Mouse (Mus musculus) mature B cell (primary cell): ENCODE measurements around the gene Sh3bgrl.
"Not testable (repeated sequence)": the region's sequence is repeated elsewhere in the genome, so short reads cannot be mapped to it uniquely, and the experiment has no call there.

Source experiments
- in situ Hi-C: fragments of 300-500 bp; cut with MboI; formaldehyde crosslinking; loops from 2 replicates; pipeline ENCODE4 v1.14.3; 2019

Gene Sh3bgrl

DNA sequence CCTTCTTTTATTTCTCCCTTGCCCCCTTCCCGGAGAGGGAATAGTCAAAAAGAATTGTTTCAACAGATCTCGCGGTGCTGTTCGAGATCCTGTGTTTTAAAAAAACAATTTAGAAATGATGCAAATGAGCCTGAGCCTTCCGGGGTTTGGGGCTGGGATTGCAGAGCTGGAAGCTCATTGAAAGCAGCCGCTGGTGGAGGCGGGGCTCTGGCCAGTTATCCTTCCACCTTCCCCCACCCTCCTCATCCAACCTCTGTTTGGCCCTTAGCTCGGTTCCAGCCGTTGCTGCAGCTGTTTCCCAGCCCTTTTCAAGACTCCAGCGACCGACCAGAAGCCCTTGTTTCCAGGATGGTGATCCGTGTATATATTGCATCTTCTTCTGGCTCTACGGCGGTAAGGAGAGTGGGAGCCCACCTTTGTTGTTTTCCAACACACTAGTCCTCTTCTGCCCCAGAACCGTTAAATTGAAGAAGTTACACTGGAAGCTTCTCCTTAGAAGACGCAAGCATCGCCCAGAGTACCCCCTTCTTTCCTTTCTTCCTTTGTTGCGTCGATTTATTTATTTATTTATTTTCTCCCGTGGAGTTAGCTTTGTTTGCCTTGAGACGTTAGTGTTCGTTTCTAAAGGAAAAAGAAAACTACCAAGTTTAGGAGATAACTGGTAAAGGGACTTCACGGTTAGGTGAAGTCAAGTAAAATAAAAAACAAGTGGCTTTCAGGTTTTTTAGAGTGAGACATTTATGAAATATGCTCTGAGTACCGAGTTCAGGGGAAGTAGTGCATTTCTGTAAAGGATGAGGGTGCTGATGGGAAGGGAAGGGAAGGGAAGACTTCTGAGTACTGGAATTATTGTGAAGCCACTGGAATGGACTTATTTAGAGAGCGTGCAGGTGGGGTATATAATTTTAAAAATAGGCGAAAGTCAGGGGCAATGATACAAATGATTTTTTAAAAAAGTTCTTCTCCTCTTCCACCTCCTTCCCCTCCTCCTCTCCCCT is at the start of gene Sh3bgrl:
Gene Sh3bgrl (plus strand): TSS at position 121 of the 998 bp plus-strand sequence.
- in situ Hi-C loops = no loop called here

DNA sequence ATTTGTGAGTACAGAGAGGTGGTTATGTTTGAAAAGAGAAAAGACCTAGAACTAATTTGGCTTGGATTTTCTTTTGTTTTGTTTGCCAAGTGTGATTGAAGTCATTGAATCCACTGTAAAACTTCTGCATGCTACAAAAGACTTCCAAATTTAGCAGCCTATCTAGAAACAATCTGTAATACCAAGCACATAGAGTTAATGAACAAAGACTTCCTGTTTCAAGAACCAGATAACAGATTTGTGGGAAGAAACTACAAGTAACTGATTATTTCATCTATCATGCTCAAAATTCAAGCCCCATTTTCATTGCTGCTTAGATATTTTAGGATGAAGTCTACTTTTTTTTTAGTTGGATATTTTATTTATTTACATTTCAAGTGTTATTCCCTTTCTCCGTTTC is 47.4 kb upstream of the Sh3bgrl start:
- in situ Hi-C loops = no loop called here

DNA sequence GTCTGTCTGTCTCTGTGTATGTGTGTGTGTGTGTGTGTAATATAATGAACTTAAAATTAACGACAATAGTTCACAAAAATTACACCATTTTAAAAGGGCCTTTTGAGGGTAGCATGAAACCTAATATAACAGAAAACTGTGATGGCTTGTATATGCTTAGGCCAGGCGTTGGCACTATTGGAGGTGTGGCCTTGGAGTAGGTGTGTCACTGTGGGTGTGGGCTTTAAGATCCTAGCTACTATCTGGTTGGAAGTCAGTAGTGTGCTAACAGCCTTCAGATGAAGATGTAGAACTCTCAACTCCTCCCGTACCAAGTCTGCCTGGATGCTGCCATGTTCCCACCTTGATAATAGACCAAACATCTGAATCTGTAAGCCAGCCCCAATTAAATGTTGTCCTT is 23.4 kb upstream of the Sh3bgrl start:
- in situ Hi-C loops = no loop called here

DNA sequence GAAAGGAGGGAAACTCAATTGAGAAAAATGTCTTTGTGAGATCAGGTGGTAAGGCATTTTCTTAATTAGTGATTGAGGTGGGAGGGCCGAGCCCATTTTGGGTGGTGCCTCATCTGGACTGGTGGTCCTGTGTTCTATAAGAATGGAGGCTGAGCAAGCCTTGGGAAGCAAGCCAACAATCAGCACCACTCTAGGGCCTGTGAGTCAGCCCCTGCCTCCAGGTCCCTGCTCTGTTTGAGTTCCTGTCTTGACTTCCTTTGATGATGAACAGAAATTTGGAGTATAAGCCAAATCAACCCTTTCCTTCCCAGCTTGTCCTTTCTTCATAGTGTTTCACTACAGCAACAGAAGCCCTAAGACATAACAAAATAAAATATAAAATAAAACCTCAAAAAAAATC is 19.4 kb upstream of the Sh3bgrl start:
- in situ Hi-C loops = no loop called here

DNA sequence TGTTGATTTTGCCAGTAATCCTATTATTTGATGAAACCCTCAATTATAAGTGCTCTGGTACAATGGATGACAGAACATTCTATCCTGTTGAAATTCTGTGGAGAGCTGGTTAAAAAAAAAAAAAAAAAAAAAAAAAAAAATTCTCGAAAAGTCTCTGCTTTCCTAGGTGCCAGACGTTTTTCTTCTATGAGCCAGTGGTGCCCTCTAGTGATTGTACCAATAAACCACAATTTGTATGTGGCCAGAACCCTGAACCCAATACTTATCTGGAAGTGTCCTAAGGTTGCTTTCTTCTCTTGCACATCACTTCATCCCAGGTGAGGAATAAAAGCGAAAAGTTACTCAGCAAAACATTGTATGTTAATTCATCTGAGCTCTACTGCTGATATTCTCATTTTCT is 18.8 kb upstream of the Sh3bgrl start:
- in situ Hi-C loops = no loop called here

DNA sequence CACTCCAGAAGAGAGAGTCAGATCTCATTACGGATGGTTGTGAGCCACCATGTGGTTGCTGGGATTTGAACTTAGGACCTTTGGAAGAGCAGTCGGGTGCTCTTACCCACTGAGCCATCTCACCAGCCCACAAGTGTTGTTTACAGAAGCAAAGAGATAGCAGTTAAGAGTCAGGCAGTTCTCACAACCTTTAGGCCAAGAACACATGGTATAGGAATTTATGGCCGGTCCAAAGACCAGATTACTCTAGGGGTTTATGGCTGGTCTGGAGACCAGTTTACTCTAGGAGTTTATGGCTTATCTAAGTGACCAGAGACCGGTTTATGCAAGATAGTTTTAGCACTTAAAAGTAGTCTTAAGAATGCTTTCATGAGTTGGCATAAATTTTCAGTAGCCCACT is 15.8 kb upstream of the Sh3bgrl start:
- in situ Hi-C loops = not testable (repeated sequence)

DNA sequence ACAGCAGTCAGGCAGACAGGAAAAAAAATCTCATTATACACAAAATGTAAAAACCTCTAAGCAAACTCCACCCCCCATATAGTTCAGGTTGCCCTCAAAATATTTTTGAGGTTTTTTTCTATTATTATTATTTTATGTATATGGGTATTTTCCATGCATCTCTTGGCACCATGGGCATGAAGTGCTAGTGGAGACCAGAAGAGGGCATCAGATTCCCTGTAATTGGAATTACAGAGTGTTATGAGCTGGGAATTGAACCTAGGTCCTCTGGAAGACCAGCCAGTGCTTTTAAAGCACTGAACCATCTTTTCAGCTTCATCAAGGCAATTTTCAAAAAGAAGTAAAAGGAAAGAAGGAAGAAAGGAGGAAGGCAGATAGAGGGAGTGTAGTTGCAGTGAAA is 8.1 kb upstream of the Sh3bgrl start:
- in situ Hi-C loops = no loop called here

DNA sequence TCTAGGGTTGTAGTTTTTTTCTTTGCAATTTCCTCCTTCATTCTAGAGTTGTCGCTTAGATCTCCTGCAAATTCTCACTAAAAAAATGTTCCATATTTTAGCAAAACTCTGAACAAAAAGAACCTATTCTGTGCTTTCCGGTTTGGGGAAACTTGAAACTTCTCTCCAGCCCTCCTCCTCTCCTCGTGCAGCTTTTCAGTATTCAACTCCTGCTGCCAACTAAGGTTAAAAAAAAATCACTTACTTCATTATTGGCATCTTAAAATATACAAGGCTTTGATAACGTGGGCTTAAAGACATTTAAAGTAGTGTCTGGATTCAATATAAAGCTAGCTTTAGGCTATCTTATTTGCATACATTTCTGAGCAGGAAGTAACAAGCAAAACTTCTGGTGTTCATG is 365 bp upstream of the Sh3bgrl start:
- in situ Hi-C loops = no loop called here

DNA sequence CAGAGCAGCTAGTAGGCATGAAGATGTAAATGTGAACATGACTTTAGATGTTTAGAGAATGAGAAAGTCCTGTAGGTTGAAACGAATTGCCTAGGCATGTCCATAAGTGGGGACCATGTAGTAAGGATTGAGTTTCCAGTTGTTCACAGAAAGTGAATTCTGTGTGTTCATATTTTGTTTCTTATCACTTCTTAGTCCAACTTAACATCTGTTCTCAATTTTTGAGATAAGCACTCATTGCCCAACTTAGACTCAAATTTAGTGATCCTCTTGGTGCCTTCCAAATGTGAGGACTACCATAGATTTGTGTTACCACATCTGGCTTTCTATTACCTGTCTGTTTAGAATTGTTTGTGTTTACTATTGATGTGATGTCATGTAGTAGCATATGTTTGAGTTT is 3.3 kb downstream of the Sh3bgrl start:
- in situ Hi-C loops = no loop called here

DNA sequence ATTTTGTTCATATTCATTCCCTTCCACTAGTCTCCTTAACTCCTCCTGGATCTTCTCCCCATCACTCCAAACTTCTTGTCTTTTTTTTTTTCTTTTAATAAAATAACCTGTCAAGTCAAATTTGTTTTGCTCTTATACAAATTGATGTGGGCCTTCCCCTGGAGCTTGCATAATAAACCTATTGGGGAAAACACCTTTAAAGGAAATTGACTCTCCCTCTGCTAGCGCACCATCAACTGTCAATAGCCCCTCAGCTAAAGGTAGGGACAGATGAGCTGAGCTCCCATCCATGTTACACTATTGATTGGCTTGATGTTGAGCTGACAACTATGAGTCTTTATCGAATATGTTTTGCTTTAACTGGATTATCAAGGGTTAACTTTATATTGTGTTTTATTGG is 5.3 kb downstream of the Sh3bgrl start:
- in situ Hi-C loops = no loop called here

DNA sequence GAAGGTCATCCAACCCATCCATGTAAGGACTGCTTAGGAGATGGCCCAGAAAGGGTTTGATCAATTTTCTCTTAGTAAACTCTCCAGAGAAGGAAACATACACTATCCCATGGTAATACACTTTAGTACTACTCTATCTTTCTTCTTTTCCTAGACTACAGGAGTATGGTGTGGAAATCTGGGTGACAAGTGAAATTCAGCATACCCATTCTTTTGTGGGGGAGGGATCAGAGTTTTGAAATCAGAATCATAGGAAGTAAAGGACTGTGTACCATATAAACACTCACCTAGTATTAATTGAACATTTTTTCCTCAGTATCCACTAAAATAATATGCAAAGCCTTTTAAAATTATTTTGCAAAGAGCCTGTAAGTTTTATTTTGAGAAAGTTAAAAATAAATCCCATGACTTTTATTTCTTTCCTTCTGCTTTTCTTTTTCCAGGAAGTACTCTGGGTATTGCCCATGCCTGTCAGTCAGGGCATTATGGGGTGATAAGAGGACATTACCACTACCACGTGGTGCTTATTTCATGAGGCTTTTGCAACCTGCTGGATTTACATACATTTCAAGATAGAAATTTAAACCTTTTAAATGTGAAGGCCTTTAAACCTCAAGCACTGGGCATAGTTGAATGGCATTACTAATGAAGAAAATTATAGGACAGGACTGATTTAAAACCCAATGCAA is 13.1 kb downstream of the Sh3bgrl start:
- in situ Hi-C loops = no loop called here

DNA sequence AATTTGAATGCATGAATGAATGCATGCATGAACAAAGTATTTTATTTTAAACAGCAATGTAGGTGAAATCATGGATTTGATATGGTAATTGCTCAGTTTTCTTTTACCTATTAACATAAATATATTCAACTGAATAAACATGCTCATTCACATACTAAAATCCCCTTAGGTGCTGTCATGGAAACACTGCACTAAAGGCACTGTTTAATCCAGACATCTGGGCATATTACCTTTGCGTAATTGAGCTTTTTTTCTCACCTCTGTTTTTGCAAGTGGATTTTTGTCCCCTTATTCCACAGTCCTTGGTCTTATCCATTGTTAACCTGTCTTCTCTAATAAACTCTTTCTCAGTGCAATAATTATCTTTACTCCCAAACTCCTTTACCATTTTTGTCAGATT is 17.7 kb downstream of the Sh3bgrl start:
- in situ Hi-C loops = no loop called here

DNA sequence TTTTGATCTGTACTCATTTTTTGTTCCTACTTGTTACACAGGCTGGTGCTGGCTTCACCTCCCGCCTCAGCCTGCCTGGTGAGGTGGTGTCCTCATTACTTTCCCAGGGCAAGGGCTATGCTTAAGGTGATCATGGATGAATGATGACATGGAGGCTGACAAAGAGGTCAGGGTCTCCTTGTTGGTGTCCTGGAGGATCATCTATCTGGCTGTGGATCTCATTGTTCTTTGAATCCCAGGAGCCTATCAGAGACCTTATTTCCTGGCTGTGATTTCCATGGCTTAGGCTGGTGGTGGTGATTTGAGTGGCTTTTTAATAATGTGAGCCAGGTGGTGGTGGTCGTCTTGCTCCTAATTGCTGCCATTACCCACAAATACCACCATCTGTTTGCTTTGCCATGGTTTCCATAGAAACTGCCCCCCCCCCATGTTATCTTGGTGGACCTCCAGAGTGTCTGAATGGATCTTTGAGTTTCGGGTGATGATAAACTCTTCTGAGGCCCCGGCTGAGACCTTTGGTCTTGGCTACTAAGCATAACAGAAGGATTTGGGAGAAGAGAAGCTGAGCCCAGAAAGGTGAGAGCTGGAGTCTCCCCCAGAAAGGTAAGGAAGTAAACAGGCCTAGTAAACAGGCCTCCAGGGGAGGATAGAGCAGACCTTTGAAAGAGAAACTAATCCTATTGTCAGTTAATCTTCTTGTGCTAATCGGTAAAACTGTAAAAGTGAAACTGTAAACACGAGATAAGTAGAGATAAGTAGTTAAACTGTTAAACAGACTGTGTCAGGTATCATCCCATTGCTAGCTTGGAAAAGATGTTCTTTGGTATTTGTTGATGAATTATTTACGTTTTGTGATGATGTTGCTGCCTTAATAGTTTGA is 18.5 kb downstream of the Sh3bgrl start:
- in situ Hi-C loops = no loop called here

DNA sequence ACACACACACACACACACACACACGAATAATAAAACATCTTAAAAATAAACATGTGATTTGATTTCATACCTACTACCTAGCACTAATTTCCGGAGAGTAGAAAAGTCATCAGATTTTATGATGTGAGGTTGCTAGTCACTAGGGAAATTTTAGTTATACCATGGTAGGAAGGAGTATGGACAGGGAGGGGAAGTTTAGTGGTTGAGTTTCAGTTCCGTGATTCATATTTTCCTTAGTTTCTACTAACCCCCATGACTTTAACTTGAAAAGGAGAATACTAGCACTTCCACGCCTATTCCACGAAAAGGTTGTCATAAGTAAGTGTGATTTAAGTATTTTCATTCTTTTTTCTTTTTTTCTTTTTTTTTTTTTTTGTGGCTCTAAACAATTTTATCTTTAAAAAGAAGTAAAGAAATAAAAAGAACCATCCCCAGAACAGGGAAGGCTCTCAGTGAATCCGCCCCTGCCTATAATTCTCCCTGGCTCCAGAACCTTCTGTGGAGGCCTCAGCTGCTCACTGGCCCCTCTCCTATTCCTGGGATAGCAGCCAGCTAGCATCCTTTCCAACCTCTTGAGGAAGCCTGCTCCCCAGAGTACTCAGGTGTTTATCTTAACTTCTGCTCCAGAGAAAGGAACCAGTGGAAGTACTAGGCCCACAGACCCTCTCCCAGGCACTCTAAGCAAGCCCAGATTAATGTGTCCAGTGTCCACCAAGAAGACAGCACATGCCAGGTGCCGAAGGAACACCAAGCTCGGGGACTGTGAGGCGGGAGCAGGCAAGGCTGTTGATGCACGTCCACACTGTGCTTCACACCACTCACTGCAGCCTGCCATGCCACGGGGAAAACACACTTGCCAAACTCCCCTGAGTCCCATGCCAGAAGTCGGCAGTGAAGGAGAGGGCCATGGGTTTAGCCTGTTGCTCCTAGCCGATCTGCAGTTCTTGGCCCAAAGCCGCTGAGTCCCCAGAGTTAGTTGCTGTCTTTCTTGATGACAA is 25.0 kb downstream of the Sh3bgrl start:
- in situ Hi-C loops = no loop called here

DNA sequence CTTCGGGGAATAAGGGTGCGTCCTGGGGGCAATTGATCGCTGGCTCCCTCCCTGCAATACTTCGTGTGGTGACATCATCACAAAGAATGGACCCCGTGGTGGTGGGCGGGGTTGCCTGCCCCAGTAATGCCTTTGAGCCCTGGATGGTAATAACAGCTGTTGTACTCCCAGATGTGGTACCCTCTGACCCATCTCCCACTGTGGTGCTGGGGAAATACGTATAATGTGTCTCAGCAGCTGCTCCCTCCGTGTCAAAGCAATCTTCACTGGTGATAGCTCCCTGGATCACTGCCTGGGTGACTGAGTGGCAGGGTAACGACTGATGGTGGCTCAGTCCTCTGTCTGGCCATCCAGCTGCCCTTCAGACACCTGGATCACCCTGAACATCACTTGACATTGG is 26.0 kb downstream of the Sh3bgrl start:
- in situ Hi-C loops = no loop called here

DNA sequence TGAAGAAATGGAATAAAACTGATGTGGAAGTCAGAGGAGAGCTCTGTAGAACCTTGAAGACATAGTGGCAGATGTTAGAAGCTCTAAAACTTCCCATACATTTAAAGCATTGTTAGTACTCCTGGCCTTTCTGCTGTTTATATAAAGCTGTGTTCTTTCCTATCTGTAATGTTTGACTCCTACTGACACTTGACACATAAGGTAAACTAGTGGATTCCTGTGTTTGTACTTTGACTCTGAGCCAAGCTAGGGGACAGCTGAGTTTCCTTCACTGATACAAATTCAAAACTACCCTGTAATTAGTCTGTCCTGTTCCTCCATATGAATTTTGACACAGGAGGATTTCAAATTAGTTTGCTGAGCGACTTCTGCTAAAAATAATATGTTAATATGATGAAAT is 27.5 kb downstream of the Sh3bgrl start:
- in situ Hi-C loops = no loop called here

DNA sequence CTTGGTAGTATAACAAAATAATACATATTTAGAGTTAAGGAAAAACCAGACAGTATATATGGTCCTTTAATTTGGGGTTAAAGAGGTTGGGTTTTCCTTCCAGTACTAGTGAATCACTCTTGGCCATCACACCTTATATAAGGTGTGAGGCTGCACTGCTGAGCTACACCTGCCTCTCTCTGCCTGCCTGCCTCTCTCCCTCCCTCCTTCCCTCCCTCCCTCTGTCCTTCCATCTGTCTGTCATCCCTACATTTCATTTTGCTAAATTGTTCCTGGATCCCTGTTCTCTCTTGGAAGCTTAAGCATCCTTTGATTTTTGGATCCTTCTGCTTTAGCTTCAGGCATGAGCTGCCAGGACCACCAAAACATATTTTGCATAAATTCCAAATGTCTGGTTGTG is 28.6 kb downstream of the Sh3bgrl start:
- in situ Hi-C loops = no loop called here

DNA sequence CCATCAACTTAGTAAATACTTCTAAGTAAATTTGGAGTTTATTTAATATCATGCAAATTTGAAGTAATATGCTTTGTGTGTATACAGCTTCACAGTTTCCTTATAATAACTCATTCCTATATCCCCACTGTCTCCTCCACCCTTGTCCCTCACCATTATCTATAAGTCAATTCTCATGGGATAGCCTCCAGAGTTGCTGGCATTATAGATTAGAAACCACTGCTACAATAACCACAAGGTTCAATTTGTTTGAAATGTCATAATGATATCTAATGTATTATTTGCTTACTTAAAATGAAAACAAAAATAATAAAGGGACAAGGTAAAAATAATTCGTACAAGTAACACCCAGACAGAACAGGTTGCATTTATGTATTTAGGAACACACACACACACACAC is 31.7 kb downstream of the Sh3bgrl start:
- in situ Hi-C loops = no loop called here

DNA sequence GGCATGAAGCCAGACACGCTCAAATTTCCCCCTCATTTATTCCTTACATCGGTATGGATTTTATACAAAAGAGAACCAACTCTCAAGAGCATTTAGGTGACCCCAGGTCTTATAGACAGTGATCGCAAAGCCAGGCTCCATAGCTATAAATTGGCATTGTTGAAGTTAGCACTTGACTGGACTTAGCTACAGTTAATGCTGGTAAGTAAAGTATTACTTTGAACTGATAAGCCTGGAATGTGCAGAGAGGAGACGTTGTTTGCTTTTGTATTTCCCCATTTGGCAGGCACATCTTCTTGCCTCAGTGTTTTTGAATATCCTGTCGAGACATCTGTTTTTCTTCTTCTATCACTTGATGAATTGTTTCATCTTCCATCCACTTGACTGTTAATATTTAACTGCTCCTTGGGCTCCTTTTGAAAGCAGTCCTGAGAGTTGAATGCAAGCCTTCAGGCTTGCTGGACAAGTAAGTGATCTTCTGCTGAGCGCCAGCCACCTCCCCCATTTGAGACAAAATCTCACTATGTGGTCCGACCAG is 32.5 kb downstream of the Sh3bgrl start:
- in situ Hi-C loops = no loop called here

DNA sequence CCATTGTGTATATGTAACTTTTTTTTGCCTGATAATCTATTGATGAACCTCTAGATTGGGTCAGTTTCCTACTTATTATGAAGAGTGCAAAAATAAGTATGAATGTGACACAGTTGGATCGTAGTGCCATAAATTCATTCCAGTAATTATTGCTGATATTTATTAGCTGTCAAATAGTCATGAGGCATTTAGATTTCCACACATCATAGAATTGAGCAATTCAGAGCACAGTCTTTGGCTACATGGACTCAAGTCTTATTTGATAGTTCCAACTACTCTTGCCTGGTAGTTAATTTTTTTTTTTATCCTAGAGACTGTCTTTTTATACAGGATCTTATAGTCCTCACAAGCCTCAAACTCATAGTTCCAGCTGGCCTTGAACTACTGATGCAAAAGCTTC is 34.9 kb downstream of the Sh3bgrl start:
- in situ Hi-C loops = no loop called here

DNA sequence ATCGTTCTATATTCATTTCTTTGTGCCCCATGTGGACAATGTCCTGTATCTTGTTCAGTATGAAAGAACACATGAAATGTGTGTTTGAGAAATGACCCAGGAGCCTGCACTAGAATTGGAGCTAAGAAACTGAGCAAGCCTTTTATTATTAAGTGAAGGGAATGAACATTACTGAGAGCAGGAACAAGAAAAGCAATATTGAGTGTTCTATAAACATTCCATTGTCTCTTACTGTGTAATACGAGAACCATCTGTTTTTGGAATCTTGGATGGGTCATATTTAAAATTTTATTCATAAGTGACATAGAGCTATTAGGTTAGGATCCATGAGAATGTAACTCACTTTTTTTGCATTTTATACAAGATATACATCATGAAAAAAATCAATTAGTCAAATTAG is 36.7 kb downstream of the Sh3bgrl start:
- in situ Hi-C loops = no loop called here
